Mouse (Mus musculus) E14TG2a.4 (cell line): Measurements from ENCODE around the gene Shc3.

ENCODE experiments used
- CTCF ChIP-seq: conservative IDR thresholded peaks from 2 replicates; pipeline ENCODE4 v1.5.1; 2014; ENCODE audit warnings: low read length
- NANOG ChIP-seq: IDR thresholded peaks from 2 replicates; pipeline ENCODE4 v1.6.1; 2014; ENCODE audit warnings: borderline replicate concordance, low read length, mixed read lengths
- POU5F1 ChIP-seq: IDR thresholded peaks from 2 replicates; pipeline ENCODE4 v1.6.1; 2014; ENCODE audit warnings: low read length, borderline replicate concordance

GRCm38 (mm10) chr13:51539816-51540215 lies 29.4 kb downstream of the Shc3 start:
- no peak for TF ChIP-seq CTCF
- no peak for TF ChIP-seq NANOG
- no peak for TF ChIP-seq POU5F1
